Mouse (Mus musculus) stomach, embryonic 14.5 days (tissue): ENCODE data around the gene Odf3. TPM values are rescaled to one million over a fixed set of nuclear protein-coding genes. Genes with fewer than 3 reads are reported as not detected.
"Not testable (repeated sequence)": the region's sequence is repeated elsewhere in the genome, so short reads cannot be mapped to it uniquely, and the experiment has no call there.

Experiments
- ATAC-seq: fragments of 200-750 bp; cut with Nextera tagmentation; 2 replicates; pipeline ENCODE4 v1.8.0; 2017; ENCODE audit warnings: low read depth, moderate TSS enrichment; ENCODE audit not compliant: insufficient number of reproducible peaks, insufficient read depth, low FRiP score
- H3K27ac ChIP-seq: fragments of 300-500 bp; sonication (generic); 2 replicates; pipeline ENCODE4 v1.5.1; 2014; ENCODE audit warnings: mild to moderate bottlenecking, low read length, moderate library complexity, mixed read lengths
- H3K27me3 ChIP-seq: fragments of 300-500 bp; sonication (generic); 2 replicates; pipeline ENCODE4 v1.6.1; 2014; ENCODE audit warnings: low read length, control low read depth, mixed read lengths; ENCODE audit not compliant: control insufficient read depth, insufficient read depth
- H3K36me3 ChIP-seq: fragments of 300-500 bp; sonication (generic); 2 replicates; pipeline ENCODE4 v1.6.1; 2014; ENCODE audit warnings: mild to moderate bottlenecking, control low read depth, low read length, moderate library complexity, mixed read lengths; ENCODE audit not compliant: control insufficient read depth, insufficient read depth
- H3K4me1 ChIP-seq: fragments of 300-500 bp; sonication (generic); 2 replicates; pipeline ENCODE4 v1.6.1; 2014; ENCODE audit warnings: low read length, control low read depth, mixed read lengths; ENCODE audit not compliant: control insufficient read depth, insufficient read depth
- H3K4me2 ChIP-seq: fragments of 300-500 bp; sonication (generic); replicated peaks from 2 replicates; pipeline ENCODE4 v1.6.1; 2014; ENCODE audit warnings: low read depth, low read length, control low read depth
- H3K4me3 ChIP-seq: fragments of 300-500 bp; sonication (generic); 2 replicates; pipeline ENCODE4 v1.5.1; 2014; ENCODE audit warnings: low read depth, low read length, control low read depth
- H3K9ac ChIP-seq: fragments of 300-500 bp; sonication (generic); replicated peaks from 2 replicates; pipeline ENCODE4 v1.6.1; 2014; ENCODE audit warnings: low read depth, mild to moderate bottlenecking, control low read depth, low read length, moderate library complexity, mixed read lengths
- H3K9me3 ChIP-seq: fragments of 300-500 bp; sonication (generic); 2 replicates; pipeline ENCODE4 v1.6.1; 2016; ENCODE audit warnings: low read depth, low read length, control low read depth; ENCODE audit not compliant: control insufficient read depth
- WGBS: fragments of 180-500 bp; shearing (Covaris S2); extraction: QIAGEN DNeasy Blood & Tissue Kit; methylation state at CpG from one replicate; pipeline ENCODE4 v1.1.7; 2014; 5-methylcytosine and 5-hydroxymethylcytosine counted together
- polyA plus RNA-seq: library from polyadenylated mRNA; unstranded; fragments of >200 nt; fragmentation: Nextera tagmentation; extraction: Ambion mirVana; gene quantifications from 2 replicates; pipeline ENCODE4 v1.2.1, GENCODE M21; 2014

The Odf3 gene
- polyA plus RNA-seq, 1 experiment from 2014 or later: not detected

GRCm38 (mm10) chr7:140880419-140880818 lies 32.8 kb downstream of the Odf3 start:
- Histone ChIP-seq H3K36me3 (peaks cover 9% of the 10 kb centered on the region; the same call in 1 of the 2 replicates), H3K4me2 (peak overlapping the region; percentile 59; the same call in 1 of the 2 replicates), H3K4me3 (no peak overlapping the region), H3K27me3 (no peaks in the 10 kb centered on the region), H3K4me1 (peaks cover 7% of the 10 kb centered on the region; the same call in 1 of the 2 replicates), H3K9ac (no peak overlapping the region), H3K27ac (no peak overlapping the region), H3K9me3 (no peaks in the 10 kb centered on the region)
- 73% methylated on average over 3 of the region's 3 CpGs for WGBS
- ATAC-seq: no peak

GRCm38 (mm10) chr7:140880865-140881515 lies 33.4 kb downstream of the Odf3 start:
- Histone ChIP-seq H3K4me3 (peak overlapping the region; percentile 79), H3K9ac (peak overlapping the region; percentile 19; the same call in 1 of the 2 replicates), H3K4me2 (peak overlapping the region; percentile 59), H3K4me1 (peaks cover 7% of the 10 kb centered on the region; the same call in 1 of the 2 replicates), H3K27me3 (no peaks in the 10 kb centered on the region), H3K9me3 (no peaks in the 10 kb centered on the region), H3K27ac (no peak overlapping the region; the same call in 1 of the 2 replicates), H3K36me3 (peaks cover 4% of the 10 kb centered on the region; the same call in 1 of the 2 replicates)
- no peak for ATAC-seq
- WGBS: 15% methylated on average over 8 of the region's 8 CpGs

- under 1% methylated on average over 59 of the region's 59 CpGs for WGBS
- Histone ChIP-seq H3K36me3 (peaks cover 7% of the 10 kb centered on the region; the same call in 1 of the 2 replicates), H3K27me3 (no peaks in the 10 kb centered on the region), H3K9ac (peak within 1 kb of the TSS; percentile 66), H3K27ac (peak within 1 kb of the TSS; percentile 85), H3K4me1 (peaks cover 7% of the 10 kb centered on the region; the same call in 1 of the 2 replicates), H3K9me3 (no peaks in the 10 kb centered on the region), H3K4me3 (peak within 1 kb of the TSS; percentile 79), H3K4me2 (peak within 1 kb of the TSS; percentile 59)
- peak; percentile 95 for ATAC-seq
These were observed 34.3 kb downstream of the Odf3 start, which contains the start of the genes Psmd13 and Sirt3 for GRCm38 (mm10) chr7:140881696-140882468. Gene Psmd13, plus strand, starts transcription at chr7:140881968. Gene Sirt3, minus strand, starts transcription at chr7:140882309.

GRCm38 (mm10) chr7:140882469-140882803 lies 34.8 kb downstream of the Odf3 start:
- peak overlapping the region; percentile 59 for H3K4me2 ChIP-seq
- 2% methylated on average over 12 of the region's 12 CpGs for WGBS
- H3K9ac ChIP-seq: peak overlapping the region; percentile 51
- no peaks in the 10 kb centered on the region for H3K9me3 ChIP-seq
- peak; percentile 56 for ATAC-seq
- H3K27me3 ChIP-seq: no peaks in the 10 kb centered on the region
- peaks cover 7% of the 10 kb centered on the region; the same call in 1 of the 2 replicates for H3K4me1 ChIP-seq
- peaks cover 11% of the 10 kb centered on the region; the same call in 1 of the 2 replicates for H3K36me3 ChIP-seq
- peak overlapping the region; percentile 85; the same call in 1 of the 2 replicates for H3K27ac ChIP-seq
- peak overlapping the region; percentile 79 for H3K4me3 ChIP-seq

GRCm38 (mm10) chr7:140890636-140891035 lies 43.0 kb downstream of the Odf3 start:
- H3K36me3 ChIP-seq: peaks cover 51% of the 10 kb centered on the region
- WGBS: 97% methylated on average over 16 of the region's 16 CpGs
- ATAC-seq: not testable (repeated sequence)

GRCm38 (mm10) chr7:140894031-140894430 lies 46.4 kb downstream of the Odf3 start:
- Histone ChIP-seq H3K4me1 (no peaks in the 10 kb centered on the region), H3K36me3 (peaks cover 58% of the 10 kb centered on the region), H3K9me3 (no peaks in the 10 kb centered on the region), H3K9ac (no peak overlapping the region), H3K27me3 (no peaks in the 10 kb centered on the region), H3K4me2 (no peak overlapping the region), H3K4me3 (no peak overlapping the region), H3K27ac (no peak overlapping the region)
- no peak for ATAC-seq
- 91% methylated on average over 7 of the region's 7 CpGs for WGBS

More at GRCm38 (mm10) chr7:140890636-140891035, 43.0 kb downstream of the Odf3 start:
- not testable (repeated sequence) for H3K27ac ChIP-seq, H3K9ac ChIP-seq, H3K27me3 ChIP-seq, H3K4me3 ChIP-seq, H3K4me2 ChIP-seq, H3K4me1 ChIP-seq, H3K9me3 ChIP-seq

- no peaks in the 10 kb centered on the region for H3K4me1 ChIP-seq
- no peak overlapping the region for H3K9ac ChIP-seq
- no peaks in the 10 kb centered on the region for H3K27me3 ChIP-seq
- ATAC-seq: no peak
- H3K4me3 ChIP-seq: no peak overlapping the region
- no peaks in the 10 kb centered on the region for H3K9me3 ChIP-seq
- no peak overlapping the region for H3K27ac ChIP-seq
- no peak overlapping the region for H3K4me2 ChIP-seq
- peaks cover 55% of the 10 kb centered on the region for H3K36me3 ChIP-seq
- WGBS: 97% methylated on average over 3 of the region's 3 CpGs
These were observed 47.0 kb downstream of the Odf3 start for GRCm38 (mm10) chr7:140894611-140895010.

GRCm38 (mm10) chr7:140897863-140898262 lies 50.3 kb downstream of the Odf3 start:
- 87% methylated on average over 7 of the region's 7 CpGs for WGBS
- Histone ChIP-seq H3K4me2 (no peak overlapping the region), H3K4me1 (no peaks in the 10 kb centered on the region), H3K36me3 (peaks cover 36% of the 10 kb centered on the region), H3K9me3 (no peaks in the 10 kb centered on the region), H3K4me3 (no peak overlapping the region), H3K27ac (no peak overlapping the region), H3K27me3 (no peaks in the 10 kb centered on the region), H3K9ac (no peak overlapping the region)
- ATAC-seq: no peak
